ENCODE assay signal across 10 mouse cellular contexts in the genomic region with DNA sequence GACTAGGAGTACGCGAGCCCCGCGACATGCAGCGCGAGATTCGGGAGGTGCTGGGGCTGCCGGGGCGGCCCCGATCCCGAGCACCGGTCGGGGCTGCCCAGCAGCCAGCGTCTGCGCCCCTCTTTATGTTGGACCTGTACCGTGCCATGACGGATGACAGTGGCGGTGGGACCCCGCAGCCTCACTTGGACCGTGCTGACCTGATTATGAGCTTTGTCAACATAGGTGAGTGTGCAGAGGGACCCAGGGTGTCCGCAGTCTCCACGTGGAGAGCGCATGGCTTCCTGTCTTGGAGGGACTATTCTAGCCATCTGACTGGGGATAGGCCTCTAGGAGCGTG. TPM values are rescaled to one million over a fixed set of nuclear protein-coding genes. Genes with fewer than 3 reads are reported as not detected.
DNase-seq lines count a peak whose midpoint lies in the region; ATAC-seq and TF ChIP-seq lines count a peak whose summit lies in the region.
"Had no signal": no experiment of that assay in that cellular context is flagged by ENCODE, and none has a peak within 500 bp of the region (broad histone marks: within the 10 kb centered on the region; RNA-seq: fewer than 3 reads in every experiment).

No protein-coding gene starts in this region.

- no peak for DNase-seq in heart, adult 18-20 months
- no peak for DNase-seq in embryonic facial prominence, embryonic 11.5 days (ENCODE audit: low spot score)
- no peak for DNase-seq in hindbrain, postnatal 0 days (ENCODE audit: low spot score)
- no peak for DNase-seq in midbrain, embryonic 14.5 days
- DNase-seq in left cerebral cortex, postnatal 10 days (ENCODE audit: extremely low spot score in 1 of 2, low spot score in 2 of 2), result no peak
- DNase-seq in layer of hippocampus, adult 2 months (ENCODE audit: low spot score in 2 of 2), result no peak
- DNase-seq: thymus, postnatal 14 days had no signal

- H3K27me3 ChIP-seq in heart, embryonic 16.5 days (ENCODE audit: control insufficient read depth, insufficient read depth, low read length), result peaks cover 37% of the 10 kb centered on the region
- H3K27me3 ChIP-seq in embryonic facial prominence, embryonic 11.5 days (ENCODE audit: control insufficient read depth, insufficient read depth, low read length), result peaks cover 24% of the 10 kb centered on the region
- peaks cover 20% of the 10 kb centered on the region for H3K27me3 ChIP-seq in hindbrain, postnatal 0 days (ENCODE audit: insufficient read depth, low read length)
- peaks cover 28% of the 10 kb centered on the region for H3K27me3 ChIP-seq in midbrain, embryonic 14.5 days (ENCODE audit: control insufficient read depth, insufficient read depth, low read length)

- TF ChIP-seq CTCF in hindbrain, postnatal 0 days (IDR thresholded peaks at IDR 0.05; ENCODE audit: low read depth), result no peak
- TF ChIP-seq CTCF in layer of hippocampus, adult 2 months (conservative IDR thresholded peaks at IDR 0.05), result no peak

- ATAC-seq in heart, embryonic 16.5 days (replicated peaks; ENCODE audit: extremely low read depth, insufficient read depth, low FRiP score), result no peak; the same call in 1 of the 2 replicates
- no peak for ATAC-seq in embryonic facial prominence, embryonic 11.5 days (replicated peaks; ENCODE audit: insufficient number of reproducible peaks, low FRiP score, low TSS enrichment, low read depth)
- ATAC-seq in hindbrain, postnatal 0 days, result peak; percentile 57
- ATAC-seq in midbrain, embryonic 14.5 days (ENCODE audit: low FRiP score, low TSS enrichment), result peak; percentile 27; the same call in 1 of the 2 replicates
- ATAC-seq in CD4-positive, CD25-positive, alpha-beta regulatory T cell, adult 4 months, result no peak

- H3K4me2 ChIP-seq in heart, embryonic 16.5 days (ENCODE audit: low read depth, low read length), result peak overlapping the region; percentile 53
- H3K4me2 ChIP-seq in embryonic facial prominence, embryonic 11.5 days (ENCODE audit: low read depth, low read length), result peak overlapping the region; percentile 36
- peak overlapping the region; percentile 43 for H3K4me2 ChIP-seq in hindbrain, postnatal 0 days (ENCODE audit: low read depth, low read length)
- peak overlapping the region; percentile 46 for H3K4me2 ChIP-seq in midbrain, embryonic 14.5 days (ENCODE audit: low read length)

- peak overlapping the region; percentile 36 for H3K4me3 ChIP-seq in heart, embryonic 16.5 days (ENCODE audit: low read length)
- H3K4me3 ChIP-seq in embryonic facial prominence, embryonic 11.5 days (ENCODE audit: low read depth, low read length), result peak overlapping the region; percentile 25; the same call in 1 of the 2 replicates
- H3K4me3 ChIP-seq in hindbrain, postnatal 0 days (ENCODE audit: low read length), result peak overlapping the region; percentile 26
- H3K4me3 ChIP-seq in midbrain, embryonic 14.5 days (replicated peaks; ENCODE audit: low read depth, low read length), result peak overlapping the region; percentile 23
- no peak overlapping the region for H3K4me3 ChIP-seq in layer of hippocampus, adult 2 months

- no peak overlapping the region for H3K27ac ChIP-seq in heart, embryonic 16.5 days (ENCODE audit: low read length)
- no peak overlapping the region for H3K27ac ChIP-seq in embryonic facial prominence, embryonic 11.5 days (replicated peaks; ENCODE audit: low read depth, low read length)
- no peak overlapping the region for H3K27ac ChIP-seq in hindbrain, postnatal 0 days
- no peak overlapping the region for H3K27ac ChIP-seq in midbrain, embryonic 14.5 days (replicated peaks; ENCODE audit: low read depth, low read length)
- H3K27ac ChIP-seq in layer of hippocampus, adult 2 months, result no peak overlapping the region

- intact Hi-C loops in left cerebral cortex, postnatal 10 days (cut with DNase I), result no loop called here

- H3K36me3 ChIP-seq in heart, embryonic 16.5 days (ENCODE audit: control insufficient read depth, insufficient read depth), result no peaks in the 10 kb centered on the region
- no peaks in the 10 kb centered on the region for H3K36me3 ChIP-seq in embryonic facial prominence, embryonic 11.5 days (replicated peaks; ENCODE audit: control insufficient read depth, insufficient read depth, low read depth, low read length)
- H3K36me3 ChIP-seq in hindbrain, postnatal 0 days (ENCODE audit: insufficient read depth, low read length), result no peaks in the 10 kb centered on the region
- no peaks in the 10 kb centered on the region for H3K36me3 ChIP-seq in midbrain, embryonic 14.5 days (ENCODE audit: control insufficient read depth, insufficient read depth, low read length)

- H3K9ac ChIP-seq in heart, embryonic 16.5 days (ENCODE audit: low read length), result no peak overlapping the region
- no peak overlapping the region for H3K9ac ChIP-seq in embryonic facial prominence, embryonic 11.5 days (replicated peaks; ENCODE audit: low read length)
- H3K9ac ChIP-seq in hindbrain, postnatal 0 days (replicated peaks; ENCODE audit: low read length), result no peak overlapping the region
- H3K9ac ChIP-seq in midbrain, embryonic 14.5 days (replicated peaks; ENCODE audit: low read length), result 0 out of 2 replicates have a peak overlapping the region, but pooled peaks have one; percentile 9

- H3K4me1 ChIP-seq in heart, embryonic 16.5 days (ENCODE audit: control insufficient read depth, insufficient read depth, low read length), result peaks cover 8% of the 10 kb centered on the region
- H3K4me1 ChIP-seq in embryonic facial prominence, embryonic 11.5 days (ENCODE audit: control insufficient read depth, insufficient read depth, low read length), result no peaks in the 10 kb centered on the region; the same call in 1 of the 2 replicates
- peaks cover 7% of the 10 kb centered on the region; the same call in 1 of the 2 replicates for H3K4me1 ChIP-seq in hindbrain, postnatal 0 days (ENCODE audit: insufficient read depth, low read length)
- peaks cover 8% of the 10 kb centered on the region; the same call in 1 of the 2 replicates for H3K4me1 ChIP-seq in midbrain, embryonic 14.5 days (ENCODE audit: control insufficient read depth, insufficient read depth, low read length)

- no peaks in the 10 kb centered on the region for H3K9me3 ChIP-seq in heart, embryonic 16.5 days (replicated peaks; ENCODE audit: control insufficient read depth, low read length)
- H3K9me3 ChIP-seq in embryonic facial prominence, embryonic 11.5 days (replicated peaks; ENCODE audit: control insufficient read depth, low read length), result no peaks in the 10 kb centered on the region
- no peaks in the 10 kb centered on the region for H3K9me3 ChIP-seq in hindbrain, postnatal 0 days (ENCODE audit: low read length)
- H3K9me3 ChIP-seq in midbrain, embryonic 14.5 days (ENCODE audit: control insufficient read depth, low read length), result no peaks in the 10 kb centered on the region

- 22% methylated on average over 24 of the region's 24 CpGs for WGBS in heart, embryonic 16.5 days
- WGBS in embryonic facial prominence, embryonic 11.5 days, result 25% methylated on average over 24 of the region's 24 CpGs
- 27% methylated on average over 24 of the region's 24 CpGs for WGBS in hindbrain, postnatal 0 days
- WGBS in midbrain, embryonic 14.5 days, result 25% methylated on average over 24 of the region's 24 CpGs

RNA-seq across cellular contexts. Expression of gene Bmp8b, which starts 0.5 kb away (rescaled TPM):
- polyA plus RNA-seq in heart, embryonic 16.5 days (2015; fragmentation: Nextera tagmentation; extraction: Ambion mirVana), result 0.30 and 0.45 TPM in 2 replicates
- total RNA-seq in heart, adult 18-20 months (2021), result not detected
- polyA plus RNA-seq in embryonic facial prominence, embryonic 11.5 days (2014; fragmentation: Nextera tagmentation; extraction: Ambion mirVana), result 0.31 and 0.84 TPM in 2 replicates
- 0.42 and 0.47 TPM in 2 replicates for total RNA-seq in hindbrain, postnatal 0 days (2014; rRNA removed)
- polyA plus RNA-seq in hindbrain, postnatal 0 days (2015; fragmentation: Nextera tagmentation; extraction: Ambion mirVana), result 0.29 and 0.43 TPM in 2 replicates
- polyA plus RNA-seq in midbrain, embryonic 14.5 days (2014; fragmentation: Nextera tagmentation; extraction: Ambion mirVana), result 0.08 and 0.25 TPM in 2 replicates
- under 1 TPM in 1 of 2 experiments, not detected in 1; 0.28 TPM for polyA plus RNA-seq in CD4-positive, CD25-positive, alpha-beta regulatory T cell, adult 4 months (2017; shearing (Covaris generic))
- total RNA-seq in left cerebral cortex, postnatal 10 days (2021), result under 1 TPM; 0.26 to 0.54 TPM
- total RNA-seq in layer of hippocampus, adult 2 months (2021), result under 1 TPM; 0.20 to 0.29 TPM
- total RNA-seq: neutrophil, adult 5-6 weeks had no signal

RNA-seq across cellular contexts. Expression of gene Oxct2b, which starts 10.6 kb away (rescaled TPM):
- polyA plus RNA-seq in heart, embryonic 16.5 days (2015; fragmentation: Nextera tagmentation; extraction: Ambion mirVana), result not detected in 2 replicates
- not detected for total RNA-seq in heart, adult 18-20 months (2021)
- 0.20 TPM in 1 of 2 replicates, not detected in the other for polyA plus RNA-seq in embryonic facial prominence, embryonic 11.5 days (2014; fragmentation: Nextera tagmentation; extraction: Ambion mirVana)
- 0.16 and 0.75 TPM in 2 replicates for total RNA-seq in hindbrain, postnatal 0 days (2014; rRNA removed)
- polyA plus RNA-seq in hindbrain, postnatal 0 days (2015; fragmentation: Nextera tagmentation; extraction: Ambion mirVana), result 0.60 and 0.93 TPM in 2 replicates
- polyA plus RNA-seq in midbrain, embryonic 14.5 days (2014; fragmentation: Nextera tagmentation; extraction: Ambion mirVana), result 0.30 and 0.55 TPM in 2 replicates
- polyA plus RNA-seq in CD4-positive, CD25-positive, alpha-beta regulatory T cell, adult 4 months (2017; shearing (Covaris generic)), result not detected
- under 1 TPM in 1 of 2 experiments, not detected in 1; 0.53 TPM for total RNA-seq in left cerebral cortex, postnatal 10 days (2021)
- not detected for total RNA-seq in layer of hippocampus, adult 2 months (2021)
- total RNA-seq: neutrophil, adult 5-6 weeks had no signal

RNA-seq across cellular contexts. Expression of gene Ppie, which starts 34.3 kb away (rescaled TPM):
- polyA plus RNA-seq in heart, embryonic 16.5 days (2015; fragmentation: Nextera tagmentation; extraction: Ambion mirVana), result 58.1 and 58.4 TPM in 2 replicates
- 10 to 100 TPM; 21.1 to 26.5 TPM for total RNA-seq in heart, adult 18-20 months (2021)
- polyA plus RNA-seq in embryonic facial prominence, embryonic 11.5 days (2014; fragmentation: Nextera tagmentation; extraction: Ambion mirVana), result 129 TPM in 2 replicates
- 22.0 and 39.5 TPM in 2 replicates for total RNA-seq in hindbrain, postnatal 0 days (2014; rRNA removed)
- 44.4 and 49.7 TPM in 2 replicates for polyA plus RNA-seq in hindbrain, postnatal 0 days (2015; fragmentation: Nextera tagmentation; extraction: Ambion mirVana)
- polyA plus RNA-seq in midbrain, embryonic 14.5 days (2014; fragmentation: Nextera tagmentation; extraction: Ambion mirVana), result 61.7 and 65.7 TPM in 2 replicates
- polyA plus RNA-seq in CD4-positive, CD25-positive, alpha-beta regulatory T cell, adult 4 months (2017; shearing (Covaris generic)), result 100 to 1,000 TPM; 104 to 139 TPM
- total RNA-seq in left cerebral cortex, postnatal 10 days (2021), result 10 to 100 TPM; 18.8 to 22.7 TPM
- total RNA-seq in layer of hippocampus, adult 2 months (2021), result 10 to 100 TPM; 21.5 to 21.9 TPM

Comparison
In these comparisons a context has a peak if more than half of its experiments do, and no peak if none do; other contexts are left out.
1. ATAC-seq: peak in hindbrain, postnatal 0 days (single experiment) and midbrain, embryonic 14.5 days (single experiment); none in heart, embryonic 16.5 days (single experiment), embryonic facial prominence, embryonic 11.5 days (single experiment) and CD4-positive, CD25-positive, alpha-beta regulatory T cell, adult 4 months (single experiment).
2. Peak in every context shown above with its lines, with median percentiles within 50 percentile points of each other: H3K4me2 ChIP-seq.